Mouse (Mus musculus) forebrain, embryonic 15.5 days (tissue): ENCODE results near the gene Zzef1. TPM values are rescaled to one million over a fixed set of nuclear protein-coding genes. Genes with fewer than 3 reads are reported as not detected.

ENCODE experiments used
- ATAC-seq: fragments of 200-750 bp; cut with Nextera tagmentation; replicated peaks from 2 replicates; pipeline ENCODE4 v1.8.0; 2017; ENCODE audit warnings: mild to moderate bottlenecking, moderate TSS enrichment, moderate library complexity
- H3K27ac ChIP-seq: fragments of 300-500 bp; sonication (generic); replicated peaks from 2 replicates; pipeline ENCODE4 v1.5.1; 2015; ENCODE audit warnings: mild to moderate bottlenecking, inconsistent platforms
- H3K27me3 ChIP-seq: fragments of 300-500 bp; sonication (generic); 2 replicates; pipeline ENCODE4 v1.6.1; 2015; ENCODE audit warnings: inconsistent platforms
- H3K36me3 ChIP-seq: fragments of 300-500 bp; sonication (generic); 2 replicates; pipeline ENCODE4 v1.6.1; 2015; ENCODE audit warnings: mild to moderate bottlenecking, inconsistent platforms
- H3K4me1 ChIP-seq: fragments of 300-500 bp; sonication (generic); 2 replicates; pipeline ENCODE4 v1.6.1; 2015; ENCODE audit warnings: inconsistent platforms
- H3K4me2 ChIP-seq: fragments of 300-500 bp; sonication (generic); replicated peaks from 2 replicates; pipeline ENCODE4 v1.6.1; 2015; ENCODE audit warnings: mild to moderate bottlenecking, inconsistent platforms
- H3K4me3 ChIP-seq: fragments of 300-500 bp; sonication (generic); 2 replicates; pipeline ENCODE4 v1.5.1; 2015; ENCODE audit warnings: mild to moderate bottlenecking, inconsistent platforms
- H3K9ac ChIP-seq: fragments of 300-500 bp; sonication (generic); replicated peaks from 2 replicates; pipeline ENCODE4 v1.6.1; 2015; ENCODE audit warnings: mild to moderate bottlenecking, inconsistent platforms
- H3K9me3 ChIP-seq: fragments of 300-500 bp; sonication (generic); 2 replicates; pipeline ENCODE4 v1.6.1; 2016; ENCODE audit warnings: inconsistent platforms
- WGBS: fragments of 180-500 bp; shearing (Covaris S2); methylation state at CpG from one replicate; pipeline ENCODE4 v1.1.7; 2015; ENCODE audit warnings: mixed read lengths; 5-methylcytosine and 5-hydroxymethylcytosine counted together
- polyA plus RNA-seq: library from polyadenylated mRNA; unstranded; fragments of >200 nt; fragmentation: Nextera tagmentation; extraction: Ambion mirVana; gene quantifications from 2 replicates; pipeline ENCODE4 v1.2.1, GENCODE M21; 2015

The Zzef1 gene
- polyA plus RNA-seq, 1 experiment from 2014 or later: 14.2 TPM

- H3K36me3 ChIP-seq: peaks cover 76% of the 10 kb centered on the region
- no peak for ATAC-seq
Measured at GRCm38 (mm10) chr11:72851214-72851613, 55.2 kb downstream of the Zzef1 start.

GRCm38 (mm10) chr11:72852122-72852521 lies 56.1 kb downstream of the Zzef1 start:
- no peaks in the 10 kb centered on the region for H3K9me3 ChIP-seq
- WGBS: 91% methylated on average over 1 of the region's 1 CpGs
- H3K27ac ChIP-seq: no peak overlapping the region
- no peak for ATAC-seq
- no peaks in the 10 kb centered on the region for H3K27me3 ChIP-seq
- peaks cover 76% of the 10 kb centered on the region for H3K36me3 ChIP-seq
- no peak overlapping the region for H3K4me2 ChIP-seq
- no peak overlapping the region for H3K9ac ChIP-seq
- no peak overlapping the region for H3K4me3 ChIP-seq
- no peaks in the 10 kb centered on the region for H3K4me1 ChIP-seq

More at GRCm38 (mm10) chr11:72851214-72851613, 55.2 kb downstream of the Zzef1 start:
- H3K4me1 ChIP-seq: no peaks in the 10 kb centered on the region
- H3K4me3 ChIP-seq: no peak overlapping the region
- 86% methylated on average over 4 of the region's 4 CpGs for WGBS
- no peaks in the 10 kb centered on the region for H3K27me3 ChIP-seq
- no peaks in the 10 kb centered on the region for H3K9me3 ChIP-seq
- H3K4me2 ChIP-seq: no peak overlapping the region
- H3K27ac ChIP-seq: no peak overlapping the region
- H3K9ac ChIP-seq: no peak overlapping the region

- Histone ChIP-seq H3K36me3 (peaks cover 78% of the 10 kb centered on the region), H3K27ac (no peak overlapping the region), H3K4me3 (no peak overlapping the region), H3K9ac (no peak overlapping the region), H3K9me3 (no peaks in the 10 kb centered on the region), H3K4me1 (no peaks in the 10 kb centered on the region), H3K27me3 (no peaks in the 10 kb centered on the region), H3K4me2 (no peak overlapping the region)
- 90% methylated on average over 4 of the region's 4 CpGs for WGBS
- ATAC-seq: no peak
Measured at GRCm38 (mm10) chr11:72853086-72853485, 57.1 kb downstream of the Zzef1 start.

- no peaks in the 10 kb centered on the region for H3K27me3 ChIP-seq
- no peak for ATAC-seq
- H3K9me3 ChIP-seq: no peaks in the 10 kb centered on the region
- WGBS: 86% methylated on average over 3 of the region's 3 CpGs
- H3K27ac ChIP-seq: no peak overlapping the region
- H3K9ac ChIP-seq: no peak overlapping the region
- no peak overlapping the region for H3K4me2 ChIP-seq
- H3K4me1 ChIP-seq: no peaks in the 10 kb centered on the region
- peaks cover 73% of the 10 kb centered on the region for H3K36me3 ChIP-seq
- H3K4me3 ChIP-seq: no peak overlapping the region
Measured at GRCm38 (mm10) chr11:72854251-72854650, 58.2 kb downstream of the Zzef1 start.

GRCm38 (mm10) chr11:72856764-72857163 lies 60.7 kb downstream of the Zzef1 start:
- H3K27ac ChIP-seq: no peak overlapping the region
- ATAC-seq: no peak
- H3K27me3 ChIP-seq: no peaks in the 10 kb centered on the region
- no peak overlapping the region for H3K4me2 ChIP-seq
- H3K4me3 ChIP-seq: no peak overlapping the region
- H3K9me3 ChIP-seq: no peaks in the 10 kb centered on the region
- WGBS: 92% methylated on average over 2 of the region's 2 CpGs
- peaks cover 79% of the 10 kb centered on the region for H3K36me3 ChIP-seq
- H3K9ac ChIP-seq: no peak overlapping the region
- no peaks in the 10 kb centered on the region for H3K4me1 ChIP-seq

- Histone ChIP-seq H3K27me3 (no peaks in the 10 kb centered on the region), H3K9me3 (no peaks in the 10 kb centered on the region), H3K4me2 (no peak overlapping the region), H3K36me3 (peaks cover 76% of the 10 kb centered on the region), H3K9ac (no peak overlapping the region), H3K4me3 (no peak overlapping the region), H3K4me1 (no peaks in the 10 kb centered on the region), H3K27ac (no peak overlapping the region)
- WGBS: 94% methylated on average over 3 of the region's 3 CpGs
- no peak for ATAC-seq
Measured at GRCm38 (mm10) chr11:72861236-72861635, 65.2 kb downstream of the Zzef1 start.

GRCm38 (mm10) chr11:72866446-72866845 lies 70.4 kb downstream of the Zzef1 start:
- Histone ChIP-seq H3K4me1 (no peaks in the 10 kb centered on the region), H3K9me3 (no peaks in the 10 kb centered on the region), H3K4me3 (no peak overlapping the region), H3K27me3 (no peaks in the 10 kb centered on the region), H3K27ac (no peak overlapping the region), H3K36me3 (peaks cover 82% of the 10 kb centered on the region), H3K4me2 (no peak overlapping the region), H3K9ac (no peak overlapping the region)
- 89% methylated on average over 7 of the region's 7 CpGs for WGBS
- no peak for ATAC-seq

- no peaks in the 10 kb centered on the region for H3K9me3 ChIP-seq
- no peak overlapping the region for H3K9ac ChIP-seq
- no peak overlapping the region for H3K4me3 ChIP-seq
- no peak overlapping the region for H3K27ac ChIP-seq
- peaks cover 78% of the 10 kb centered on the region for H3K36me3 ChIP-seq
- no peaks in the 10 kb centered on the region for H3K4me1 ChIP-seq
- no peak for ATAC-seq
- 91% methylated on average over 1 of the region's 1 CpGs for WGBS
- H3K27me3 ChIP-seq: no peaks in the 10 kb centered on the region
- no peak overlapping the region for H3K4me2 ChIP-seq
Measured at GRCm38 (mm10) chr11:72872061-72872460, 76.0 kb downstream of the Zzef1 start.

- no peak overlapping the region for H3K4me2 ChIP-seq
- no peak overlapping the region for H3K27ac ChIP-seq
- H3K4me3 ChIP-seq: no peak overlapping the region
- no peaks in the 10 kb centered on the region for H3K4me1 ChIP-seq
- no peak overlapping the region for H3K9ac ChIP-seq
- H3K27me3 ChIP-seq: no peaks in the 10 kb centered on the region
- H3K36me3 ChIP-seq: peaks cover 70% of the 10 kb centered on the region
- WGBS: 87% methylated on average over 1 of the region's 1 CpGs
- no peak for ATAC-seq
- no peaks in the 10 kb centered on the region for H3K9me3 ChIP-seq
Measured at GRCm38 (mm10) chr11:72892623-72893022, 96.6 kb downstream of the Zzef1 start.

GRCm38 (mm10) chr11:72908391-72908790 lies 112.4 kb downstream of the Zzef1 start:
- Histone ChIP-seq H3K27me3 (no peaks in the 10 kb centered on the region), H3K9ac (no peak overlapping the region), H3K4me3 (no peak overlapping the region), H3K27ac (no peak overlapping the region), H3K4me2 (no peak overlapping the region), H3K36me3 (peaks cover 83% of the 10 kb centered on the region), H3K4me1 (no peaks in the 10 kb centered on the region), H3K9me3 (no peaks in the 10 kb centered on the region)
- 93% methylated on average over 4 of the region's 4 CpGs for WGBS
- ATAC-seq: no peak

- 76% methylated on average over 7 of the region's 7 CpGs for WGBS
- no peak overlapping the region for H3K4me3 ChIP-seq
- H3K9me3 ChIP-seq: no peaks in the 10 kb centered on the region
- no peak overlapping the region for H3K4me2 ChIP-seq
- no peaks in the 10 kb centered on the region for H3K4me1 ChIP-seq
- ATAC-seq: no peak
- peaks cover 90% of the 10 kb centered on the region for H3K36me3 ChIP-seq
- H3K27ac ChIP-seq: no peak overlapping the region
- H3K9ac ChIP-seq: no peak overlapping the region
- no peaks in the 10 kb centered on the region for H3K27me3 ChIP-seq
Measured at GRCm38 (mm10) chr11:72917299-72917996, 121.4 kb downstream of the Zzef1 start.

GRCm38 (mm10) chr11:72923116-72923515 lies 127.1 kb downstream of the Zzef1 start:
- H3K4me3 ChIP-seq: no peak overlapping the region
- H3K9ac ChIP-seq: no peak overlapping the region
- H3K27me3 ChIP-seq: no peaks in the 10 kb centered on the region
- 91% methylated on average over 4 of the region's 4 CpGs for WGBS
- ATAC-seq: no peak
- H3K36me3 ChIP-seq: peaks cover 68% of the 10 kb centered on the region
- H3K27ac ChIP-seq: no peak overlapping the region
- no peaks in the 10 kb centered on the region for H3K4me1 ChIP-seq
- no peaks in the 10 kb centered on the region for H3K9me3 ChIP-seq
- no peak overlapping the region for H3K4me2 ChIP-seq

GRCm38 (mm10) chr11:72924458-72924857 lies 128.4 kb downstream of the Zzef1 start:
- Histone ChIP-seq H3K9me3 (no peaks in the 10 kb centered on the region), H3K27me3 (no peaks in the 10 kb centered on the region), H3K36me3 (peaks cover 56% of the 10 kb centered on the region), H3K4me1 (no peaks in the 10 kb centered on the region), H3K4me3 (no peak overlapping the region), H3K27ac (no peak overlapping the region), H3K9ac (no peak overlapping the region), H3K4me2 (no peak overlapping the region)
- ATAC-seq: no peak
- WGBS: 100% methylated on average over 1 of the region's 1 CpGs
